Mouse (Mus musculus) limb, embryonic 11.5 days (tissue): Measurements from ENCODE around the gene Tmem138. TPM values are rescaled to one million over a fixed set of nuclear protein-coding genes. Genes with fewer than 3 reads are reported as not detected.

Source experiments
- ATAC-seq: fragments of 200-750 bp; cut with Nextera tagmentation; 2 replicates; pipeline ENCODE4 v1.8.0; 2017; ENCODE audit warnings: low read depth; ENCODE audit not compliant: insufficient number of reproducible peaks, low FRiP score, low TSS enrichment
- DNase-seq: peaks from one replicate; pipeline ENCODE4 v3.0.0-alpha.2; 2015; ENCODE audit warnings: low spot score
- H3K27ac ChIP-seq: fragments of 300-500 bp; sonication (generic); replicated peaks from 2 replicates; pipeline ENCODE4 v1.5.1; 2014; ENCODE audit warnings: low read depth, mild to moderate bottlenecking, low read length
- H3K27me3 ChIP-seq: fragments of 300-500 bp; sonication (generic); 2 replicates; pipeline ENCODE4 v1.6.1; 2014; ENCODE audit warnings: mild to moderate bottlenecking, low read length, mixed read lengths; ENCODE audit not compliant: control insufficient read depth, insufficient read depth
- H3K36me3 ChIP-seq: fragments of 300-500 bp; sonication (generic); 2 replicates; pipeline ENCODE4 v1.6.1; 2014; ENCODE audit warnings: mild to moderate bottlenecking, low read length, moderate library complexity, mixed read lengths; ENCODE audit not compliant: control insufficient read depth, insufficient read depth
- H3K4me1 ChIP-seq: fragments of 300-500 bp; sonication (generic); 2 replicates; pipeline ENCODE4 v1.6.1; 2014; ENCODE audit warnings: low read length, mixed read lengths; ENCODE audit not compliant: control insufficient read depth, insufficient read depth
- H3K4me2 ChIP-seq: fragments of 300-500 bp; sonication (generic); 2 replicates; pipeline ENCODE4 v1.6.1; 2014; ENCODE audit warnings: low read depth, mild to moderate bottlenecking, moderate library complexity; ENCODE audit not compliant: severe bottlenecking
- H3K4me3 ChIP-seq: fragments of 300-500 bp; sonication (generic); 2 replicates; pipeline ENCODE4 v1.5.1; 2014; ENCODE audit warnings: low read depth, low read length
- H3K9ac ChIP-seq: fragments of 300-500 bp; sonication (generic); 2 replicates; pipeline ENCODE4 v1.6.1; 2014; ENCODE audit warnings: mild to moderate bottlenecking, low read length
- H3K9me3 ChIP-seq: fragments of 300-500 bp; sonication (generic); 2 replicates; pipeline ENCODE4 v1.6.1; 2016; ENCODE audit warnings: low read length; ENCODE audit not compliant: control insufficient read depth
- WGBS: fragments of 180-500 bp; shearing (Covaris S2); extraction: QIAGEN DNeasy Blood & Tissue Kit; methylation state at CpG from one replicate; pipeline ENCODE4 v1.1.7; 2014; 5-methylcytosine and 5-hydroxymethylcytosine counted together
- polyA plus RNA-seq: library from polyadenylated mRNA; unstranded; fragments of >200 nt; fragmentation: Nextera tagmentation; extraction: Ambion mirVana; gene quantifications from 2 replicates; pipeline ENCODE4 v1.2.1, GENCODE M21; 2014

Gene Tmem138
- polyA plus RNA-seq, 1 experiment from 2014 or later = 52.1 TPM

- Histone ChIP-seq H3K36me3 (0 out of 2 replicates have a peak, but pooled peaks cover 2% of the 10 kb centered on the region), H3K4me3 (peak within 1 kb of the TSS; percentile 95), H3K27me3 (no peaks in the 10 kb centered on the region), H3K27ac (peak within 1 kb of the TSS; percentile 97), H3K4me1 (no peaks in the 10 kb centered on the region; the same call in 1 of the 2 replicates), H3K9ac (peak within 1 kb of the TSS; percentile 98), H3K4me2 (peak within 1 kb of the TSS; percentile 62), H3K9me3 (no peaks in the 10 kb centered on the region)
- under 1% methylated on average over 11 of the region's 11 CpGs for WGBS
- DNase-seq = peak; percentile 63
- no peak for ATAC-seq
These were observed 51.3 kb downstream of the Tmem138 start, which contains the start of gene Sdhaf2 for GRCm38 (mm10) chr19:10525910-10526309. TSS of gene Sdhaf2 (minus strand) at chr19:10526142.

DNA sequence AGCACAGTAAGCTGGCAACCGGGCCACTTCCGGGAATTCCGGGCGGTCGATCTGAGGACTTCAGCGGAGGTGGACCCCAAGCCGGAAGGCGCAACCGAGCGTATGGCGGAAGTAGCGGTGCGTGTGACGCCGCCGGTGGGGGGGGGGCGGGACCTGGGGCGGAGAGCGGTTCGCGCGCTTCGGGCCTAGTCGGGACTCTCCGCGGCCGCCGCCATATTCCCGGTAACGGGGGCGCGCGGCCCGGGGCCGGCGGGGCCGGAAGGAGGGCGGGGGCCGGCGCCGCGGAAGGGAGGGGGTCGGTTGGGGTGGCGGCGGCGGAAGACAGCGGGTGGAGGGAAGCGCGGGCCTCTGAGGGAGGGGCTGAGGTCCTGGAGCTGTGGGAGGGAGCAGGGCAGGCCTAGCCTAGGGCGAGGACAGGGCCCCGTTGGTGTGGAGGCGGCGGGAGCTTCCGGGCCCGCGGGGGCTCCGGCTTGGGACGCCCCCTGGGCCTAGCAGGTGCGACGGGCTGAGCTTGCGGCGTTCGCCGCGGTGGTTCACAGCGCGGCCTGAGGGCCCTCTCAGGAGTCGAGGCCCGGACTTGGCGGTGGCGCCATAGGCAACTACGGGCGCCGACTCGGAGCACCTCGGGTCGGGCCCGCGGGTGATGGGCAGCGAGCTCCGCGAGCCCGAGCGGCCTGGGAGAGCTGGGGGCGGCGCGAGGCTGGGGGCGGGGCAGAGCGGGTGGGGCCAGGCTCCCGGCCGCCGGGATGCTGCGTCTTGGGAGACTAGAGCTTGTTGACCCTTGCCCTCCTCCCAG is 51.9 kb downstream of the Tmem138 start, which contains the start of gene Cpsf7:
Gene Cpsf7 (plus strand): TSS at position 161 of the 796 bp plus-strand sequence.
- Histone ChIP-seq H3K4me1 (no peaks in the 10 kb centered on the region; the same call in 1 of the 2 replicates), H3K27me3 (no peaks in the 10 kb centered on the region), H3K4me2 (peak within 1 kb of the TSS; percentile 62), H3K9ac (peak within 1 kb of the TSS; percentile 98), H3K9me3 (no peaks in the 10 kb centered on the region), H3K27ac (peak within 1 kb of the TSS; percentile 97), H3K36me3 (0 out of 2 replicates have a peak, but pooled peaks cover 2% of the 10 kb centered on the region), H3K4me3 (peak within 1 kb of the TSS; percentile 95)
- peak; percentile 93 for DNase-seq
- under 1% methylated on average over 85 of the region's 93 CpGs for WGBS
- peak; percentile 95 for ATAC-seq

- H3K4me1 ChIP-seq = no peaks in the 10 kb centered on the region; the same call in 1 of the 2 replicates
- peak overlapping the region; percentile 98 for H3K9ac ChIP-seq
- ATAC-seq (no peak; the same call in 1 of the 2 replicates), DNase-seq (no peak)
- under 1% methylated on average over 19 of the region's 19 CpGs for WGBS
- peak overlapping the region; percentile 62 for H3K4me2 ChIP-seq
- H3K9me3 ChIP-seq = no peaks in the 10 kb centered on the region
- H3K27ac ChIP-seq = peak overlapping the region; percentile 97
- 0 out of 2 replicates have a peak, but pooled peaks cover 2% of the 10 kb centered on the region for H3K36me3 ChIP-seq
- no peaks in the 10 kb centered on the region for H3K27me3 ChIP-seq
- H3K4me3 ChIP-seq = peak overlapping the region; percentile 95
These were observed 52.4 kb downstream of the Tmem138 start for GRCm38 (mm10) chr19:10524784-10525105.

DNA sequence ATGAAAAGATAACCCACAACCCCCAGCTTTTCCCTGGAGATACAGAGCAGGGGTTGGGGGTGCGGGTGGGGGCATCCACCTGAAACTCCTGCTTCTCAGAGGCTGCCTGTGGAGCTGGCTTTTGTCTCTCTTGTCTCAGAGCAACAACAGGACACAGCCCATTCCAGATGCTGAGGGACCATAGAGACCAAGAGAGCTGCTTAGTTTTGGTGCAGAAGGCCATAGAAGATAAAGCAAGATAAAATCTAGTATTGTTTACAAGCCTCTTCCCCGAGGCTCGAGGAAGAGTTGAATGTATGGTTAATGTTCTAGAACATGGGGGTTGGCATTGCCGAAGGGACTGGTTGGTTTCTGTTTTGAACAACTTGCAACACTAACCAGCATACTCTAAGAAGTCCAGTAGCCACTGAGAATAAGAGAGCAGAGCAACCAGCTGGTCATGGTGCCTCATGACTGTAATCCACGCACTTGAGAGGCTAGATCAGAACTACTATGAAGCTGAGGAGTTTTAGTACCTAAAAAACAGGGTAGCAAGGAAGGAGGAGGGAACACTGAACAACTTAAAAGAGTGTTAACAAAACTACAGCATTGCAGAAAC is 53.6 kb downstream of the Tmem138 start:
- no peak overlapping the region for H3K9ac ChIP-seq
- H3K4me1 ChIP-seq = no peaks in the 10 kb centered on the region; the same call in 1 of the 2 replicates
- H3K4me3 ChIP-seq = no peak overlapping the region
- WGBS = 86% methylated on average over 5 of the region's 5 CpGs
- ATAC-seq (no peak), DNase-seq (no peak)
- no peak overlapping the region for H3K27ac ChIP-seq
- no peaks in the 10 kb centered on the region for H3K9me3 ChIP-seq
- 0 out of 2 replicates have a peak, but pooled peaks cover 2% of the 10 kb centered on the region for H3K36me3 ChIP-seq
- H3K4me2 ChIP-seq = 0 out of 2 replicates have a peak overlapping the region, but pooled peaks have one; percentile 14
- H3K27me3 ChIP-seq = no peaks in the 10 kb centered on the region

- H3K36me3 ChIP-seq = no peaks in the 10 kb centered on the region
- H3K9ac ChIP-seq = no peak overlapping the region
- H3K27ac ChIP-seq = no peak overlapping the region
- no peaks in the 10 kb centered on the region for H3K27me3 ChIP-seq
- no peak for DNase-seq
- WGBS = 86% methylated on average over 1 of the region's 1 CpGs
- H3K4me2 ChIP-seq = no peak overlapping the region
- H3K9me3 ChIP-seq = no peaks in the 10 kb centered on the region
- no peak for ATAC-seq
- H3K4me1 ChIP-seq = no peaks in the 10 kb centered on the region; the same call in 1 of the 2 replicates
- no peak overlapping the region for H3K4me3 ChIP-seq
These were observed 55.2 kb downstream of the Tmem138 start for GRCm38 (mm10) chr19:10521926-10522325.

Other genes with a start within 250 kb of the Tmem138 start
- gene Syt7, start 188.3 kb downstream of the Tmem138 start, polyA plus RNA-seq = 0.45 and 0.55 TPM in 2 replicates
- gene Lrrc10b, start 119.9 kb downstream of the Tmem138 start, polyA plus RNA-seq = 0.09 TPM in 1 of 2 replicates, not detected in the other
- 0.16 TPM in 1 of 2 replicates, not detected in the other for gene Ppp1r32, start 94.4 kb downstream of the Tmem138 start, polyA plus RNA-seq
- gene Cpsf7, start 52.1 kb downstream of the Tmem138 start, polyA plus RNA-seq = 62.2 and 69.7 TPM in 2 replicates
- gene Sdhaf2, start 51.2 kb downstream of the Tmem138 start, polyA plus RNA-seq = 57.2 and 61.0 TPM in 2 replicates
- 64.1 and 66.3 TPM in 2 replicates for gene Tmem216, start 21.1 kb downstream of the Tmem138 start, polyA plus RNA-seq
- 15.8 and 16.4 TPM in 2 replicates for gene Cyb561a3, start 190 bp downstream of the Tmem138 start, polyA plus RNA-seq
- 423 and 456 TPM in 2 replicates for gene Ddb1, start 28.0 kb upstream of the Tmem138 start, polyA plus RNA-seq
- 23.3 and 24.5 TPM in 2 replicates for gene Tkfc, start 28.3 kb upstream of the Tmem138 start, polyA plus RNA-seq
- 1.4 and 1.7 TPM in 2 replicates for gene Vwce, start 56.9 kb upstream of the Tmem138 start, polyA plus RNA-seq
- not detected in 2 replicates for gene Pga5, start 100.7 kb upstream of the Tmem138 start, polyA plus RNA-seq
- 29.7 and 33.4 TPM in 2 replicates for gene Vps37c, start 111.4 kb upstream of the Tmem138 start, polyA plus RNA-seq
- not detected in 2 replicates for gene Cd5, start 161.6 kb upstream of the Tmem138 start, polyA plus RNA-seq